In genomic region chr7:16309318-16310019, GRCm38 (mm10) we compare ENCODE assay signal across 8 mouse cellular contexts. TPM values are rescaled to one million over a fixed set of nuclear protein-coding genes. Genes with fewer than 3 reads are reported as not detected.
DNase-seq lines count a peak whose midpoint lies in the region; ATAC-seq and TF ChIP-seq lines count a peak whose summit lies in the region.

No protein-coding gene starts in this region.

- no peaks in the 10 kb centered on the region for H3K27me3 ChIP-seq in ES-Bruce4 (ENCODE audit: control insufficient read depth, insufficient read depth, low read length, poor library complexity, severe bottlenecking)
- H3K27me3 ChIP-seq in forebrain, embryonic 12.5 days, result peaks cover 24% of the 10 kb centered on the region
- no peaks in the 10 kb centered on the region for H3K27me3 ChIP-seq in heart, postnatal 0 days (ENCODE audit: control insufficient read depth, insufficient read depth, low read length)
- H3K27me3 ChIP-seq in lung, embryonic 14.5 days (ENCODE audit: insufficient read depth, low read length), result peaks cover 12% of the 10 kb centered on the region
- no peaks in the 10 kb centered on the region for H3K27me3 ChIP-seq in neural tube, embryonic 15.5 days (replicated peaks)
- H3K27me3 ChIP-seq in thymus, adult 2 months (ENCODE audit: control insufficient read depth, insufficient read depth, low read length), result peaks cover 10% of the 10 kb centered on the region; the same call in 1 of the 2 replicates

- peaks cover 2% of the 10 kb centered on the region; the same call in 1 of the 2 replicates for H3K36me3 ChIP-seq in ES-Bruce4 (ENCODE audit: control insufficient read depth, insufficient read depth, low read length, poor library complexity, severe bottlenecking)
- H3K36me3 ChIP-seq in forebrain, embryonic 12.5 days (replicated peaks), result no peaks in the 10 kb centered on the region
- no peaks in the 10 kb centered on the region for H3K36me3 ChIP-seq in heart, postnatal 0 days (replicated peaks; ENCODE audit: control insufficient read depth, insufficient read depth, low read length)
- no peaks in the 10 kb centered on the region for H3K36me3 ChIP-seq in lung, embryonic 14.5 days (ENCODE audit: insufficient read depth)
- H3K36me3 ChIP-seq in neural tube, embryonic 15.5 days, result no peaks in the 10 kb centered on the region
- no peaks in the 10 kb centered on the region for H3K36me3 ChIP-seq in thymus, adult 2 months (ENCODE audit: control insufficient read depth, insufficient read depth, low read length)

- peak overlapping the region; percentile 93 for H3K4me2 ChIP-seq in forebrain, embryonic 12.5 days
- peak overlapping the region; percentile 82 for H3K4me2 ChIP-seq in heart, postnatal 0 days (ENCODE audit: low read depth, low read length)
- H3K4me2 ChIP-seq in lung, embryonic 14.5 days, result peak overlapping the region; percentile 100
- peak overlapping the region; percentile 95 for H3K4me2 ChIP-seq in neural tube, embryonic 15.5 days

- H3K4me3 ChIP-seq in ES-Bruce4 (ENCODE audit: low read depth, low read length), result peak overlapping the region; percentile 86
- H3K4me3 ChIP-seq in forebrain, embryonic 12.5 days (replicated peaks), result peak overlapping the region; percentile 58
- H3K4me3 ChIP-seq in heart, postnatal 0 days (ENCODE audit: low read depth, low read length), result peak overlapping the region; percentile 75
- H3K4me3 ChIP-seq in lung, embryonic 14.5 days (ENCODE audit: low read depth, low read length), result peak overlapping the region; percentile 59
- H3K4me3 ChIP-seq in neural tube, embryonic 15.5 days (replicated peaks), result peak overlapping the region; percentile 69
- H3K4me3 ChIP-seq in thymus, adult 2 months (ENCODE audit: control insufficient read depth, insufficient read depth, low read length), result peak overlapping the region; percentile 74

- peak; percentile 73 for TF ChIP-seq EP300 in ES-Bruce4 (IDR thresholded peaks at IDR 0.05; ENCODE audit: insufficient read depth, low read depth, low read length)
- TF ChIP-seq EP300 in heart, postnatal 0 days (IDR thresholded peaks at IDR 0.05; ENCODE audit: low read depth), result no peak

- H3K4me1 ChIP-seq in ES-Bruce4 (ENCODE audit: control insufficient read depth, insufficient read depth, low read length), result no peaks in the 10 kb centered on the region
- H3K4me1 ChIP-seq in forebrain, embryonic 12.5 days, result peaks cover 60% of the 10 kb centered on the region
- peaks cover 7% of the 10 kb centered on the region; the same call in 1 of the 2 replicates for H3K4me1 ChIP-seq in heart, postnatal 0 days (ENCODE audit: control insufficient read depth, insufficient read depth)
- peaks cover 17% of the 10 kb centered on the region for H3K4me1 ChIP-seq in lung, embryonic 14.5 days (ENCODE audit: insufficient read depth)
- H3K4me1 ChIP-seq in neural tube, embryonic 15.5 days, result peaks cover 55% of the 10 kb centered on the region
- H3K4me1 ChIP-seq in thymus, adult 2 months (replicated peaks; ENCODE audit: control insufficient read depth, insufficient read depth, low read length), result peaks cover 54% of the 10 kb centered on the region

- peak overlapping the region; percentile 85 for H3K27ac ChIP-seq in ES-Bruce4 (ENCODE audit: insufficient read depth, low read length)
- peak overlapping the region; percentile 54 for H3K27ac ChIP-seq in forebrain, embryonic 12.5 days
- peak overlapping the region; percentile 99 for H3K27ac ChIP-seq in heart, postnatal 0 days (ENCODE audit: low read depth)
- peak overlapping the region; percentile 65; the same call in 1 of the 2 replicates for H3K27ac ChIP-seq in lung, embryonic 14.5 days (ENCODE audit: low read depth)
- H3K27ac ChIP-seq in neural tube, embryonic 15.5 days (replicated peaks), result peak overlapping the region; percentile 91
- peak overlapping the region; percentile 64 for H3K27ac ChIP-seq in thymus, adult 2 months (ENCODE audit: control insufficient read depth, insufficient read depth, low read length)

- no peak for TF ChIP-seq POLR2A in ES-Bruce4 (IDR thresholded peaks at IDR 0.05; ENCODE audit: insufficient read depth, low read length)
- peak; percentile 54 for TF ChIP-seq POLR2A in thymus, adult 2 months (IDR thresholded peaks at IDR 0.05; ENCODE audit: control insufficient read depth, extremely low read depth, insufficient read depth, low read length, poor library complexity)

- H3K9me3 ChIP-seq in ES-Bruce4 (replicated peaks; ENCODE audit: control insufficient read depth, insufficient read depth, low read length, poor library complexity, severe bottlenecking), result no peaks in the 10 kb centered on the region
- no peaks in the 10 kb centered on the region for H3K9me3 ChIP-seq in forebrain, embryonic 12.5 days
- H3K9me3 ChIP-seq in heart, postnatal 0 days (replicated peaks; ENCODE audit: control insufficient read depth, low read length), result no peaks in the 10 kb centered on the region
- H3K9me3 ChIP-seq in lung, embryonic 14.5 days (ENCODE audit: low read depth, low read length), result no peaks in the 10 kb centered on the region
- no peaks in the 10 kb centered on the region for H3K9me3 ChIP-seq in neural tube, embryonic 15.5 days (replicated peaks)

- ATAC-seq in forebrain, embryonic 12.5 days (ENCODE audit: low FRiP score), result peak; percentile 15
- ATAC-seq in heart, postnatal 0 days (ENCODE audit: insufficient read depth, low read depth), result peak; percentile 27
- ATAC-seq in lung, embryonic 14.5 days (ENCODE audit: insufficient read depth), result peak; percentile 36
- peak; percentile 29 for ATAC-seq in neural tube, embryonic 15.5 days (ENCODE audit: low FRiP score)

- peak; percentile 74 for DNase-seq in c-Kit-positive CD71-positive TER-119-positive erythroid progenitor cells, embryonic 14.5 days (ENCODE audit: low spot score)
- DNase-seq in heart, postnatal 0 days (ENCODE audit: low spot score), result peak; percentile 50
- DNase-seq in kidney, postnatal 36 days, result peak; percentile 87 to 96
- DNase-seq in lung, embryonic 14.5 days, result peak; percentile 87
- DNase-seq in thymus, adult 2 months, result peak; percentile 95

- H3K9ac ChIP-seq in ES-Bruce4 (ENCODE audit: low read depth, poor library complexity, severe bottlenecking), result peak overlapping the region; percentile 84
- H3K9ac ChIP-seq in forebrain, embryonic 12.5 days, result peak overlapping the region; percentile 82
- H3K9ac ChIP-seq in heart, postnatal 0 days (replicated peaks; ENCODE audit: low read depth, low read length), result peak overlapping the region; percentile 38
- peak overlapping the region; percentile 51 for H3K9ac ChIP-seq in lung, embryonic 14.5 days
- H3K9ac ChIP-seq in neural tube, embryonic 15.5 days (replicated peaks), result peak overlapping the region; percentile 71

- no peak for TF ChIP-seq CTCF in ES-Bruce4 (IDR thresholded peaks at IDR 0.05; ENCODE audit: low read depth, low read length)
- no peak for TF ChIP-seq CTCF in heart, postnatal 0 days (IDR thresholded peaks at IDR 0.05; ENCODE audit: low read depth)
- TF ChIP-seq CTCF in lung, embryonic 14.5 days (IDR thresholded peaks at IDR 0.05; ENCODE audit: low read depth), result no peak
- no peak for TF ChIP-seq CTCF in thymus, adult 2 months (IDR thresholded peaks at IDR 0.05; ENCODE audit: borderline replicate concordance, control insufficient read depth, extremely low read depth, insufficient read depth, low read length, poor library complexity)

- WGBS in forebrain, embryonic 12.5 days, result under 1% methylated on average over 61 of the region's 61 CpGs
- 1% methylated on average over 55 of the region's 61 CpGs for WGBS in heart, postnatal 0 days
- WGBS in lung, embryonic 14.5 days, result under 1% methylated on average over 56 of the region's 61 CpGs
- under 1% methylated on average over 61 of the region's 61 CpGs for WGBS in neural tube, embryonic 15.5 days
- under 1% methylated on average over 61 of the region's 61 CpGs for WGBS in thymus, adult 2 months

RNA-seq across cellular contexts. Expression of gene Bbc3, which starts 1.3 kb away (rescaled TPM):
- polyA plus RNA-seq in ES-Bruce4 (2011; ENCODE audit: insufficient read depth, insufficient read length, low read depth, missing spikeins), result 38.5 and 38.7 TPM in 2 replicates
- polyA plus RNA-seq in forebrain, embryonic 12.5 days (2016; fragmentation: Nextera tagmentation; extraction: Ambion mirVana), result 12.8 and 14.6 TPM in 2 replicates
- 7.3 and 14.6 TPM in 2 replicates for total RNA-seq in heart, postnatal 0 days (2014; rRNA removed; ENCODE audit: low replicate concordance)
- 5.6 and 6.6 TPM in 2 replicates for polyA plus RNA-seq in heart, postnatal 0 days (2015; fragmentation: Nextera tagmentation; extraction: Ambion mirVana)
- polyA plus RNA-seq in lung, embryonic 14.5 days (2014; fragmentation: Nextera tagmentation; extraction: Ambion mirVana), result 4.9 and 6.4 TPM in 2 replicates
- polyA plus RNA-seq in neural tube, embryonic 15.5 days (2015; fragmentation: Nextera tagmentation; extraction: Ambion mirVana), result 25.4 and 27.5 TPM in 2 replicates
- 49.8 and 84.9 TPM in 2 replicates for polyA plus RNA-seq in thymus, adult 2 months (2012; rRNA removed)

RNA-seq across cellular contexts. Expression of gene Ccdc9, which starts 22.9 kb away (rescaled TPM):
- 86.6 and 104 TPM in 2 replicates for polyA plus RNA-seq in ES-Bruce4 (2011; ENCODE audit: insufficient read depth, insufficient read length, low read depth, missing spikeins)
- polyA plus RNA-seq in forebrain, embryonic 12.5 days (2016; fragmentation: Nextera tagmentation; extraction: Ambion mirVana), result 42.3 and 44.6 TPM in 2 replicates
- 5.7 and 43.7 TPM in 2 replicates for total RNA-seq in heart, postnatal 0 days (2014; rRNA removed; ENCODE audit: low replicate concordance)
- polyA plus RNA-seq in heart, postnatal 0 days (2015; fragmentation: Nextera tagmentation; extraction: Ambion mirVana), result 4.7 and 7.2 TPM in 2 replicates
- polyA plus RNA-seq in lung, embryonic 14.5 days (2014; fragmentation: Nextera tagmentation; extraction: Ambion mirVana), result 17.7 and 22.7 TPM in 2 replicates
- polyA plus RNA-seq in neural tube, embryonic 15.5 days (2015; fragmentation: Nextera tagmentation; extraction: Ambion mirVana), result 23.3 and 24.5 TPM in 2 replicates
- 39.4 and 43.0 TPM in 2 replicates for polyA plus RNA-seq in thymus, adult 2 months (2012; rRNA removed)

RNA-seq across cellular contexts. Expression of gene Inafm1, which starts 36.1 kb away (rescaled TPM):
- 3.3 and 4.6 TPM in 2 replicates for polyA plus RNA-seq in ES-Bruce4 (2011; ENCODE audit: insufficient read depth, insufficient read length, low read depth, missing spikeins)
- 13.4 and 14.5 TPM in 2 replicates for polyA plus RNA-seq in forebrain, embryonic 12.5 days (2016; fragmentation: Nextera tagmentation; extraction: Ambion mirVana)
- total RNA-seq in heart, postnatal 0 days (2014; rRNA removed; ENCODE audit: low replicate concordance), result 9.8 and 10.7 TPM in 2 replicates
- polyA plus RNA-seq in heart, postnatal 0 days (2015; fragmentation: Nextera tagmentation; extraction: Ambion mirVana), result 7.7 and 9.6 TPM in 2 replicates
- 14.3 and 14.5 TPM in 2 replicates for polyA plus RNA-seq in lung, embryonic 14.5 days (2014; fragmentation: Nextera tagmentation; extraction: Ambion mirVana)
- polyA plus RNA-seq in neural tube, embryonic 15.5 days (2015; fragmentation: Nextera tagmentation; extraction: Ambion mirVana), result 56.4 and 66.4 TPM in 2 replicates
- 44.7 and 62.2 TPM in 2 replicates for polyA plus RNA-seq in thymus, adult 2 months (2012; rRNA removed)

RNA-seq across cellular contexts. Expression of gene C5ar1, which starts 50.1 kb away (rescaled TPM):
- polyA plus RNA-seq in ES-Bruce4 (2011; ENCODE audit: insufficient read depth, insufficient read length, low read depth, missing spikeins), result not detected in 2 replicates
- 0.70 and 0.73 TPM in 2 replicates for polyA plus RNA-seq in forebrain, embryonic 12.5 days (2016; fragmentation: Nextera tagmentation; extraction: Ambion mirVana)
- 2.0 and 3.3 TPM in 2 replicates for total RNA-seq in heart, postnatal 0 days (2014; rRNA removed; ENCODE audit: low replicate concordance)
- 1.9 and 2.2 TPM in 2 replicates for polyA plus RNA-seq in heart, postnatal 0 days (2015; fragmentation: Nextera tagmentation; extraction: Ambion mirVana)
- polyA plus RNA-seq in lung, embryonic 14.5 days (2014; fragmentation: Nextera tagmentation; extraction: Ambion mirVana), result 1.7 and 2.0 TPM in 2 replicates
- polyA plus RNA-seq in neural tube, embryonic 15.5 days (2015; fragmentation: Nextera tagmentation; extraction: Ambion mirVana), result 1.7 and 2.7 TPM in 2 replicates
- polyA plus RNA-seq in thymus, adult 2 months (2012; rRNA removed), result 3.2 and 4.1 TPM in 2 replicates

Comparison
In these comparisons a context has a peak if more than half of its experiments do, and no peak if none do; other contexts are left out.
1. Peak in every context shown above with its lines: DNase-seq, ATAC-seq, H3K4me3 ChIP-seq and H3K27ac ChIP-seq.